Mouse (Mus musculus) cerebellum, postnatal 10 days (tissue): ENCODE measurements around the gene Myh10.
"Not testable (repeated sequence)": the region's sequence is repeated elsewhere in the genome, so short reads cannot be mapped to it uniquely, and the experiment has no call there.

Experiments used
- DNase-seq, 2 experiments: peaks; one replicate each; pipeline ENCODE4 v3.0.0; 2021; ENCODE audit warnings: mixed read lengths in 2 of 2

The Myh10 gene

GRCm38 (mm10) chr11:68692693-68693446, 1.5 kb downstream of the Myh10 start:
- peak; percentile 69 to 70 for DNase-seq

DNA sequence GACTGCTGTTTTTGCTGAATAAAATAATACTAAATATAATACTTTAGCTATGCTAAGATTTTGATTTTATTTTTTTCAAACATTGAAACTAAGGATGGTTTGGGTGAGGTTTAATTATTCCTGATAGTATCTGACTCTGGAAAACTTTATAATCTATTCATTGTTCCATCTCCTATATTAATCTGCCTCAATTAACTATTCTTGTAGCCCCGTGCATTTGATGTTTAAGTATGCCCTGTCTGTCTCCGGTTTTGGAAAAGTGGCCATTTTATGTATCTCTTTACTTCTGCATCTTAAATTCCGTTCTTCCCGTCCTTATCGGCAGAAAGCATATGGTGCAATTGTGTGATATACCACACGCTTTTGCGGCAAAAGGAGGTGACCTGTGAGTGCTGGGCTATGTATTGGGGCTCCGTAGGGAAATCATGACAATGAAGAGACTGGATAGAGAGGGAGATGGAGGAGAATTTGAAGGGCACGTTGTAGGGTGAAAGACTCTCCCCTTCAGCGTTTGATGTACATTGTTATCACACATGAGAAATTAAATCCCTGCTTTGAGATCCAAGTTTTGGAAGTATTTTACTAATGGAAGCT, 2.2 kb downstream of the Myh10 start:
- DNase-seq, result peak in 1 of 2 experiments; percentile 20

DNA sequence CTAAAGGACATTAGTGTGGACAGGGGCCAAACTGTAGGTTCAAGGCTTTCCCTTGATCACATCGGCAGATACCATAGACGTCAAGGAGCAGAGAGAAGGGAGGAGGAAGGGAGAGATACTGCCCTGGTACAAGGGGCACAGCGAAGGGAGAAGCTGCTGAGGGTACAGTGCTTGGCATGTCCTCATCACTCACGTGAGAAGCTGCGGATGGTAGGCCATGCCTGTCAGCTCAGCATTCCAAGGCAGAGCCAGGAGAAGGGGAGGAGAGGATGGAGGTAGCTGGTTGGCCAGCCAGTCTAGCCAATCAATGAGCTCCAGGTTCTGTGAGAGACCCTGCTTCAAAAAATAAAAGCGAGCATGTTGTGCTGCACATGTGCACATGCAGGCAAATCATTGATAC, 11.0 kb downstream of the Myh10 start:
- DNase-seq, result no peak

- DNase-seq, result no peak
Measured at GRCm38 (mm10) chr11:68703360-68703759, 12.0 kb downstream of the Myh10 start.

- no peak for DNase-seq
Measured at GRCm38 (mm10) chr11:68704258-68704657, 12.9 kb downstream of the Myh10 start.

DNA sequence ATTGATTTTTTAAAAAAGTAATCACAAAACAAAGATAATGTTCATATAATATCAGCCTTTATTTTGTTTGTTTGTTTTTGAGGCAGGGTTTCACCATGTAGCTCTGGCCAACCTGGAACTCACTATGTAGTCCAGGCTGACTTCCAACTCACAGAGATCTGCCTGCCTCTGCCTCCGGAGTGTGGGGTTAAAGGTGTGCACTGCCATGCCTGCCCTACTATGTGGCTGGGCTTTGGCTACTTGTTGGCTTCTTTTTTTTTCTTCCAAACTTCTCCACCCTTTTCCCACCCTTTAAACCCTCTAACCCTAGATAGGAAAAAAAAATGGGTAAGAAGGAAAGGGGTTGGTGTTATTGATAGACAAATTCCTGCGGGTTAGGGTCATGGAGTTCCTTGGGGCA, 13.5 kb downstream of the Myh10 start:
- DNase-seq, result no peak

- DNase-seq, result peak in 1 of 2 experiments; percentile 9
Measured at GRCm38 (mm10) chr11:68706524-68707429, 15.4 kb downstream of the Myh10 start.

DNA sequence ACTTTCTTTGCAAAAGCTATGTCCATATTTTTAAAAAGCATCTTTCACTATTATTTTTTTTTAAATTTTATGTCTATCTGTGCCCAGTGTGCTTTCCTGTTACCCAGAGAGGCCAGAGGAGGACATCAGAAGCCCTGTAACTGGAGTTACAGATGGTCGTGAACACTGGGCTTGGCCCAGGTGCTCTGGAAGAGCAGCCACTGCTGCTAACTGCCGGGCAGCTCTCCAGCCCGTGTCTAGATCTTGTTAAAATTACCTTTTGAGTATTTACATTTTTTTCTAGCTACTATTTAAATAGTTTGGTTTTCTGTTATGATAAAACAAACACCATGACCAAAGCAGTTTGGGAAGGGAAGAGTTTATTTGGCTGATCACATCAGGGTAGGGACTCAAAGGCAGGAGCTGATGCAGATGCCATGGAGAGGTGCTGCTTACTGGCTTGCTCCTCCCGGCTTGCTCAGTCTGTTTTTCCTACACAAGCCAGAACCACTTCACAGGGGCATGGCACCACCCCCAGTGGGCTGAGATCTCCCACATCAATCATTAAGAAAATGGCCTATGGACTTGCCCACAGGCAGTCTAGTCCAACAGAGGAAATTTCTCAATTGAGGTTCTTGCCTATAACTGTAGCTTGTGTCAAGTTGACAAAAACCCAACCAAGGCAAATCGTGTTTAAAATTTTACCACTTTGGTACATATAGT, 16.7 kb downstream of the Myh10 start:
- DNase-seq, result peak in 1 of 2 experiments; percentile 26

- DNase-seq, result no peak
Measured at GRCm38 (mm10) chr11:68716167-68716566, 24.8 kb downstream of the Myh10 start.

DNA sequence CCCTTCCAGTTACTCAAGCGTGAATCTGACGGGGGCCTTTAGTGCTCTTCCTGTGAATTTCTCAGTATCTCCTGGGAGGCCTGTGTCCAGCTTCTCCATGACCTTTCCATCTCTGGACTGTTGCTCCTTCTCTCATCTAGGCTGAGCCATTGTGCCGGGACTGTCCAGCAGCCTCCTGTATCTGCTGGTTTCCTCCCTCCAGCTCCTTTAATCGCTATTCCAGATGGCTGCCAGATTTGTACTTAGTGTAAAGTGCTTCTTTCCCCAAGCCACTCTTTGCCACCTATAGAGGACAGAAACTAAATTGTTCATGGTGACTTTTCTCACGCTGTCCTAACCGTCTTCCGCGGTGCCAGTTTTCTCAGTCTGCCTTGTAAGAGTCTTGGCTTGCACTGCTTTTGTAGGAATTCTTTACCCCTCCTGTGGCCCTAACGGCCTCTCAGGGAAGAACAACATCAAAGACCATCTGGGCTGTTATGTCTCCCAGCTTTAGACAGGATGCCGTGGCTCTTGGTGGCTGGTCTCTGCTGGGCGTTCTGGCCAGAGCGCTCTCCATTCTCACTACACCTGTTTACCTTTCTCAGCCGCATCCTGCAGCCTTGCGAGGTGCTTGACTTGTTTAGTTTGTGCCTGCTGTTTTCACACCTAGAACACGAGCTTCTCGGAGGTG, 25.9 kb downstream of the Myh10 start:
- peak; percentile 23 to 27 for DNase-seq

DNA sequence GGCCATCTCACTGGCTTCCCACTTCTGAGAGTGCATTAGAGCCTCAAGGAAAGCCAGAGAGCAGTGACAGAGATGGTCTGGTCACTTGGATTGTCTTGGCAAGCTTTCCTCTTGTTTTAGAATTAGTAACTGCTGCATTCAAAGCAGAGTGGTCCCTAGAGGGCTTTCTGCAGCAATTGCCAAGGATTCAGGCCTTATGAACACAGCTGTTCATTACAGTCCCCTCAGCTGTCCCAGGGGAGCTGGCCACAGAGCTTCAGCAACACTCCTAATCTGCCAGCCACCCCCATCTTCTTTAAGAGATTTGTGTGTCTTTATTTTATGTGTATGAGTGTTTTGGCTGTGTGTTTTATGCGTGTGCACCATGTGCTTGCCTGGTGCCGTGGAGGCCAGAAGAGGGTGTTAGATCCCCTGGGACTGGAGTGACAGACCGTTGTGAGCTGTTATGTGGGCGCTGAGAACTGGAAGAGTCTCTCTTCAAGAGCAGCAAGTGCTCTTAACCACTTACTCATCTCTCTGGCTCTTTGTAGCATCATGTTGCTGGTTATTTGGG, 27.8 kb downstream of the Myh10 start:
- peak; percentile 30 to 56 for DNase-seq

DNA sequence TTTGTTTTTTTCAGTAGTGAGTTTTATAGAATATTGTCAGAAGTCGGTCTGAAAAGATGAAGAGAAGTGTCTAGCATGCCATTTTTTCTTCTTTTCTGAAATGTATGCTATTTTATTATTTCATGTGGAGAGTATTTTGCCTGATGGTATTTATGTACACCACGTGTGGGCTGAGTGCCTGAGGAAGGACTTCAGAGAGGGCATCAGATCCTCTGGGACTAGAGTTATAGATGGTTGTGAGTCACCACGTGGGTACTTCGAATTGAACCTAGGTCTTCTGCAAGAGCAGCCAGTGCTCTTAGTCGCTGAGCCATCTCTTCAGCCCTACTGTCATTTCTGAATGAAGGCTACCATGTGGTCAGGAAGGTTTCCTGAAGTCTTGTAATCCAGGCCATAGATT, 28.4 kb downstream of the Myh10 start:
- no peak for DNase-seq

DNA sequence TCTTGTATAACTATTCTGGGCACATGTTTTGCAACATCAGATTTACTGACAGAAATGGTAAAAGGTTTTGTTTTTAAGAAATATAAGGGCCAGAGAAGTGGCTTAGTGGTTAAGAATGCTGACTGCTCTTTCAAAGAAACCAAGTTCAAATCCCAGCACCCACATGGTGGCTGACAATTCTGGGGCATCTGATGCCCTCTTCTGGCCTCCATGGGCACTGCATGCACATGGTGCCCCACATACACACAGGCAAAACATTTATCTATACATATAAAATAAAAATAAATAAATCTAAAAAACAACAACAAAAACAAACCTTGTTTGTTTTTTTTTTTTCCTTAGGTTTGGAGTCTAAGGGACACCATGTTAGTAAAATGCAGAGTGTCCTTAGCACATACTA, 32.8 kb downstream of the Myh10 start:
- peak; percentile 45 to 53 for DNase-seq

GRCm38 (mm10) chr11:68728693-68729092, 37.3 kb downstream of the Myh10 start:
- no peak for DNase-seq

- no peak for DNase-seq
Measured at GRCm38 (mm10) chr11:68730792-68731191, 39.4 kb downstream of the Myh10 start.

DNA sequence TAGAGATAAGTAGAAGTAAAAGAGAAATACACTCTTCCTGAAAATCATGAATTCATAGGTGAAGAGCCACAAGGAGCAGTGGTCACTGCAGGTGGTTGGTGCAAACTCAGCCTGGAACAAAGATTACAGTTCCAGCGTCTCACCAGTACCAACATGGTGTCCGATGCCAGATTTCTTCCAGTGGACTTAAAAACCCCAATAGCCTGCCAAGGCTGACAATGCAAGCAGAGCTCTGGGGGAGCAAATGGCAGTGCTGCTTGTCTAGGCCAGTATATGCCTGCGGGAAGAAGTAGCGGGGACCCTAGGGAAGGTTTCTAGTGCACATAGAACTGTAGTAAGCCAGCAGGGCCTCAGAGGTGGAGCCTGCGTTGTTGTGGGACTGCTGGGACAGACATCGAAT, 40.7 kb downstream of the Myh10 start:
- peak; percentile 34 to 56 for DNase-seq

- not testable (repeated sequence) for DNase-seq
Measured at GRCm38 (mm10) chr11:68733401-68733800, 42.0 kb downstream of the Myh10 start.

DNA sequence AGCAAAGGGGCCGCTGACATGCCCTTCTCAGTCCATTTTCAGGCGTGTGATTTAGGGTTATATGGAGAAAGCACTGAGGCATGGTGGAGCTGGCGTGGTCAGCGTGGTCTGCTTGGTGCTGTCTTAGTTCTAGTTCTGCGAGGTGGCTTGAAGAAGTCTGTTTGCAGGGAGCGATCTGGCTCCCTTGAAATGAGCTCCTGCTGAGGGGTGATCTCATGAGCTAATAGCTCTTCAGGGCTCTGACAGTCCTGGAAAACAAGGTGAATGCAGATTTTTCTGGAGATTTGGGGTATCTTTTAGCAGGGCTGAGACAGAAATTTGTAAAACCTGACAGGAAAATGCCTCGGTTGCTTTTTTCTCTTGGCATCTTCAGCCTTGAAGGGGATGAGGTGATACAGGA, 48.1 kb downstream of the Myh10 start:
- no peak for DNase-seq

GRCm38 (mm10) chr11:68742658-68743057, 51.3 kb downstream of the Myh10 start:
- DNase-seq, result no peak

DNA sequence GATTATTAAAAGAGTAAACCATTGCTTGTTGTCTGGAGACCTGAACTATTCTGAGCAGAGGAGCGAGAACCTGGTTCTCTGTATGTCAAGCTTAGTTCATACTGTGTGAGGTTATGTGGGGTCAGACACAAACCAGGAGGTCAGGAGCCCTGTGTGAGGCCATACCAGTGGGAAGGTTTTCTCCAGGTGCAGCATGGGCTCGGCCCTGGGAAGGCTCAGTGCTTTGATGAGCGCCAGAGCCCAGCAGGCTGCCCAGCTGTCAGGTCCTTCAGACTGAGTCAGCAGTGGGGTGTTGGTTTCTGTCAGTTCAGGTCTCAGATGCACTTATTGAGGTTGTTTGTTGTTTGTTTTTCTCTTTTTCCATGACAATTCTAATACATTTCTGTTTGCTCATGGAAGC, 52.8 kb downstream of the Myh10 start:
- DNase-seq, result peak in 1 of 2 experiments; percentile 59

DNA sequence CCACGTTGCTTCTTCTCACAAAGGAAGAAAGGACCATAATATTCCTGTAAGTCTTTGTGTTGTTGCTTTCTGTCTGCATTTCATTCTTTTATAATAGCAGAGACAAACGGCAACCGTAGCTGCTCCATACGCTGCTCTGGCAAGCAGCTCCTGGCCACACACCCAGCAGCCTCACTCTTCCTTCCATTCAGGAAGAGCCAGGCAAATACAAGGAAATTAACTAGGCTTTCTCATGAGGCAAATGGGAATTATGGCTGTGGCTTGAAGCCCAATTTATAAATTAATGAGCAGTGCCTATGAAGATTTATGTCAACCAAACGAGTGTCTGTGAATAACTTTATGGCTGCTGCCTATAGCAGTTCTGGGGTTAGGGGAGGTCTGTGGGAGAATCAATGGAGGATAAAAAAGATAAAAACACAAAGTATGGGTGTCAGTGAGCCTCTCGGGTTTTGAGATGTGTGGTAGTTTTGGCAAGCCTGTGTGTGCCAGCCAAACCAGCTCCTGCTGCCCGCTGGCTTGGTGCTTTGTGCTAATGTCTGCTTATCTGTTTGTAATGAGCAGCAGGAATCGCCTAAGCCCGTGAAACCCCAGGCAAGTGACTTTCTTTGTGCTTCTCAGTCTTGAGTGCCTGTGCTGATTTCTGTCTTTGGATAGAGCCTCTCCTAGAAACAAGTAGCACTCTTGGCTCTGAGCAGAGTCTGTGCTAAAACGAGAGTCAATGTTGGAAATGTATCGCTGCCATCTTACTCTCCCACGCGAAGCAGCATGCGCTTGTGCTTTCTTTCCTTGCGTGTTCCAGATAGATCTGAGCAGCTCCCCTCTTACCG, 54.2 kb downstream of the Myh10 start:
- DNase-seq, result peak; percentile 50 to 62
